Mouse (Mus musculus) cerebellum, adult 18-20 months (tissue): Measurements from ENCODE around the gene Vmn1r5.
"Not testable (repeated sequence)": the region's sequence is repeated elsewhere in the genome, so short reads cannot be mapped to it uniquely, and the experiment has no call there.

Source experiments
- DNase-seq, 2 experiments: peaks; one replicate each; pipeline ENCODE4 v3.0.0; 2021

The Vmn1r5 gene

GRCm38 (mm10) chr6:56969973-56970372 lies at the start of gene Vmn1r5:
Vmn1r5 (plus strand) TSS chr6:56970273.
- DNase-seq, result no peak

GRCm38 (mm10) chr6:56923331-56923725 lies 46.7 kb upstream of the Vmn1r5 start:
- no peak for DNase-seq

GRCm38 (mm10) chr6:56923726-56924707 lies 46.1 kb upstream of the Vmn1r5 start, which contains the start of the genes Nt5c3 and Vmn1r4:
Nt5c3 (minus strand) TSS chr6:56923932.
Vmn1r4 (plus strand) TSS chr6:56924015.
- peak; percentile 92 to 97 for DNase-seq

GRCm38 (mm10) chr6:56931648-56932415 lies 38.2 kb upstream of the Vmn1r5 start:
- no peak for DNase-seq

- DNase-seq, result no peak
These were observed 37.6 kb upstream of the Vmn1r5 start for GRCm38 (mm10) chr6:56932464-56932863.

- DNase-seq, result no peak
These were observed 35.7 kb upstream of the Vmn1r5 start for GRCm38 (mm10) chr6:56934366-56934765.

GRCm38 (mm10) chr6:56956436-56956835 lies 13.6 kb upstream of the Vmn1r5 start:
- DNase-seq, result no peak

GRCm38 (mm10) chr6:56996943-56997342 lies 26.9 kb downstream of the Vmn1r5 start, which contains the start of gene Vmn1r6:
Vmn1r6 (plus strand) TSS chr6:56997243.
- no peak for DNase-seq

- DNase-seq, result not testable (repeated sequence)
These were observed 55.2 kb downstream of the Vmn1r5 start, which contains the start of gene Vmn1r7 for GRCm38 (mm10) chr6:57025224-57025623. Vmn1r7 (minus strand) TSS chr6:57025324.

- no peak for DNase-seq
These were observed 61.9 kb downstream of the Vmn1r5 start, which contains the start of gene Vmn1r8 for GRCm38 (mm10) chr6:57031984-57032383. Vmn1r8 (plus strand) TSS chr6:57032284.

GRCm38 (mm10) chr6:57034674-57035073 lies 64.6 kb downstream of the Vmn1r5 start:
- DNase-seq, result no peak
